Mouse (Mus musculus): Measurements from ENCODE around the gene Rps27a.

Gene Rps27a

GRCm38 (mm10) chr11:29512818-29513535 lies 34.9 kb downstream of the Rps27a start:
- DNase-seq, result no peak

- no peak for DNase-seq
These were observed 38.5 kb downstream of the Rps27a start for GRCm38 (mm10) chr11:29509421-29509820.

GRCm38 (mm10) chr11:29504899-29505625 lies 42.8 kb downstream of the Rps27a start:
- DNase-seq, result no peak

- DNase-seq, result no peak
These were observed 43.7 kb downstream of the Rps27a start for GRCm38 (mm10) chr11:29503948-29504893.

GRCm38 (mm10) chr11:29496962-29497361 lies 50.9 kb downstream of the Rps27a start:
- no peak for DNase-seq
